Mouse (Mus musculus) lung, adult 2 months (tissue): ENCODE measurements around the gene Lcn8. TPM values are rescaled to one million over a fixed set of nuclear protein-coding genes. Genes with fewer than 3 reads are reported as not detected.

ENCODE experiments used
- DNase-seq: peaks from one replicate; pipeline ENCODE4 v3.0.0; 2022
- H3K4me1 ChIP-seq: fragments of 200-500 bp; 2 replicates; pipeline ENCODE4 v1.6.1; 2011; ENCODE audit warnings: low read length; ENCODE audit not compliant: control insufficient read depth, insufficient read depth
- H3K4me3 ChIP-seq: fragments of 200-500 bp; replicated peaks from 2 replicates; pipeline ENCODE3; 2011; ENCODE audit warnings: low read depth, mild to moderate bottlenecking, control low read depth, low read length; ENCODE audit errors: extremely low read depth
- CTCF ChIP-seq: fragments of 200-500 bp; IDR thresholded peaks from 2 replicates; pipeline ENCODE4 v1.5.1; 2011; ENCODE audit warnings: mild to moderate bottlenecking, low read length, control low read depth; ENCODE audit not compliant: insufficient read depth
- POLR2A ChIP-seq: fragments of 200-500 bp; IDR thresholded peaks from 2 replicates; pipeline ENCODE4 v1.6.1; 2011; ENCODE audit warnings: low read depth, mild to moderate bottlenecking, control low read depth, low read length, borderline replicate concordance; ENCODE audit errors: extremely low read depth
- WGBS: fragments of 180-500 bp; shearing (Covaris S2); methylation state at CpG from one replicate; pipeline ENCODE4 v1.1.7; 2018; 5-methylcytosine and 5-hydroxymethylcytosine counted together
- polyA plus RNA-seq: library from polyadenylated mRNA; depleted of rRNA; stranded (reverse); fragments of >200 nt; gene quantifications from 2 replicates; pipeline ENCODE4 v1.2.3, GENCODE M21; 2012; rRNA removed

Lcn8 gene
- polyA plus RNA-seq, 1 experiment, result not detected

DNA sequence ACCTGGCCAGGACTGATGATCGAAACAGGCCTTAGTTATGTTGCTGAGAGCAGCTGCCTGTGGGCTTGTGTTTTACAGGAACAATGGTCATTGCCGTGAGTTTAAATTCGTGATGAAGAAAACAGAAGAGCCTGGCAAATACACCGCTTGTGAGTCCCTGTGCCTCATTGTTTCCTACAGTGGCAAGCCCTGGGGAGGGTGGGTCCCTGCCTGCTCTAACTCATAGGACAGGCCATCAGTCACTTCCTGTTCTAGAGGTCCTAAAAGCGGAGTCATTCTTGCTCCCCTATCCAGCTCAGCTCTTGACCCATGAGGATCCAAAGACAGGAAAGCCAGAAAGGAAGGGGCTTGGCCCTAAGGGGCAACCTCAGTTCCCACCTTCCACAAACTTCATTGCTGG, 48.1 kb downstream of the Lcn8 start:
- Histone ChIP-seq H3K4me1 (no peaks in the 10 kb centered on the region), H3K4me3 (no peak overlapping the region)
- no peak for DNase-seq
- 55% methylated on average over 5 of the region's 5 CpGs for WGBS
- TF ChIP-seq POLR2A, result no peak
- no peak for TF ChIP-seq CTCF

- WGBS, result 69% methylated on average over 4 of the region's 4 CpGs
- Histone ChIP-seq H3K4me1 (no peaks in the 10 kb centered on the region; the same call in 1 of the 2 replicates), H3K4me3 (no peak overlapping the region)
- TF ChIP-seq POLR2A (no peak), CTCF (no peak)
- no peak for DNase-seq
These were observed 50.8 kb downstream of the Lcn8 start for GRCm38 (mm10) chr2:25703706-25704105.

Other genes with a start within 250 kb of the Lcn8 start
- gene Fut7, start 229.9 kb upstream of the Lcn8 start, polyA plus RNA-seq, result 2.1 and 3.0 TPM in 2 replicates
- gene Abca2, start 224.4 kb upstream of the Lcn8 start, polyA plus RNA-seq, result 52.4 and 61.5 TPM in 2 replicates
- 1,602 and 1,847 TPM in 2 replicates for gene Clic3, start 196.3 kb upstream of the Lcn8 start, polyA plus RNA-seq
- 74.6 and 76.0 TPM in 2 replicates for gene Paxx, start 192.0 kb upstream of the Lcn8 start, polyA plus RNA-seq
- 0.62 and 0.80 TPM in 2 replicates for gene Ptgds, start 183.1 kb upstream of the Lcn8 start, polyA plus RNA-seq
- not detected in 2 replicates for gene Lcn12, start 159.2 kb upstream of the Lcn8 start, polyA plus RNA-seq
- 23.1 and 37.4 TPM in 2 replicates for gene Fbxw5, start 152.4 kb upstream of the Lcn8 start, polyA plus RNA-seq
- 2.5 and 2.7 TPM in 2 replicates for gene C8g, start 151.4 kb upstream of the Lcn8 start, polyA plus RNA-seq
- gene Traf2, start 106.2 kb upstream of the Lcn8 start, polyA plus RNA-seq, result 13.8 and 16.2 TPM in 2 replicates
- 94.0 and 106 TPM in 2 replicates for gene Edf1, start 95.3 kb upstream of the Lcn8 start, polyA plus RNA-seq
- 10.2 and 11.5 TPM in 2 replicates for gene Mamdc4, start 78.3 kb upstream of the Lcn8 start, polyA plus RNA-seq
- 32.7 and 59.6 TPM in 2 replicates for gene Phpt1, start 77.9 kb upstream of the Lcn8 start, polyA plus RNA-seq
- 0.31 and 0.34 TPM in 2 replicates for gene Ajm1, start 71.4 kb upstream of the Lcn8 start, polyA plus RNA-seq
- 53.4 and 62.2 TPM in 2 replicates for gene Rabl6, start 44.6 kb upstream of the Lcn8 start, polyA plus RNA-seq
- not detected in 2 replicates for gene Ccdc183, start 35.4 kb upstream of the Lcn8 start, polyA plus RNA-seq
- 15.0 and 17.0 TPM in 2 replicates for gene Tmem141, start 31.1 kb upstream of the Lcn8 start, polyA plus RNA-seq
- gene Fcna, start 25.1 kb upstream of the Lcn8 start, polyA plus RNA-seq, result 3.5 and 8.2 TPM in 2 replicates
- gene Lcn5, start 4.8 kb downstream of the Lcn8 start, polyA plus RNA-seq, result not detected in 2 replicates
- not detected in 2 replicates for gene Lcn6, start 23.7 kb downstream of the Lcn8 start, polyA plus RNA-seq
- gene Lcn10, start 29.6 kb downstream of the Lcn8 start, polyA plus RNA-seq, result not detected in 2 replicates
- gene Obp2a, start 46.9 kb downstream of the Lcn8 start, polyA plus RNA-seq, result not detected in 2 replicates
- gene Bmyc, start 53.6 kb downstream of the Lcn8 start, polyA plus RNA-seq, result 39.5 and 49.7 TPM in 2 replicates
- not detected in 2 replicates for gene Obp2b, start 83.9 kb downstream of the Lcn8 start, polyA plus RNA-seq
- gene Lcn3, start 112.4 kb downstream of the Lcn8 start, polyA plus RNA-seq, result not detected in 2 replicates
- gene Lcn11, start 123.9 kb downstream of the Lcn8 start, polyA plus RNA-seq, result not detected in 2 replicates
- gene Gm13539, start 129.1 kb downstream of the Lcn8 start, polyA plus RNA-seq, result not detected in 2 replicates
- not detected in 2 replicates for gene Glt6d1, start 162.7 kb downstream of the Lcn8 start, polyA plus RNA-seq
- not detected in 2 replicates for gene Lcn9, start 170.0 kb downstream of the Lcn8 start, polyA plus RNA-seq
- not detected in 2 replicates for gene Sohlh1, start 194.1 kb downstream of the Lcn8 start, polyA plus RNA-seq
- gene Kcnt1, start 210.6 kb downstream of the Lcn8 start, polyA plus RNA-seq, result 0.06 and 0.40 TPM in 2 replicates